Mouse (Mus musculus) thymus, adult 2 months (tissue): ENCODE measurements around the gene Pdpr.

ENCODE experiments used
- CTCF ChIP-seq: fragments of 200-500 bp; IDR thresholded peaks from 2 replicates; pipeline ENCODE4 v1.5.1; 2012; ENCODE audit warnings: mild to moderate bottlenecking, control low read depth, low read length, moderate library complexity, borderline replicate concordance; ENCODE audit not compliant: control insufficient read depth, poor library complexity, insufficient read depth; ENCODE audit errors: extremely low read depth
- POLR2A ChIP-seq: fragments of 200-500 bp; IDR thresholded peaks from 2 replicates; pipeline ENCODE4 v1.6.1; 2012; ENCODE audit warnings: mild to moderate bottlenecking, low read length, control low read depth, moderate library complexity; ENCODE audit not compliant: control insufficient read depth, poor library complexity, insufficient read depth; ENCODE audit errors: extremely low read depth

DNA sequence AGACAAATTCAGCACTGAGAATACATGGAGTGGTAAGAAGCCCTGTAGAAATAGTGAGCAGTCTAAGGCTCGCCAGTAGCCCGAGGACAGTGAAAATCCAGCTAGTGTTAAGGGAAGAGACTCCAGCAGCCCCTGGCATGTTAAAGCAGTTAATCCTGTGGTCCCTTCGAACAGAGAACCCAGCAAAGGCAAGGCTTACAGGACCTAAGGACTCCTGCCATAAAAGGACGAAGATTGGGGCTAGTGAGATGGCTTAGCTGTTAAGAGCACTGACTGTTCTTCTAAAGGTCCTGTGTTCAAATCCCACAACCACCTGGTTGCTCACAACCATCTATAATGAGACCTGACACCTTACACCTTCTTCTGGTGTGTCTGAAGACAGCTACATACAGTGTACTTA, 28.1 kb upstream of the Pdpr start:
- TF ChIP-seq CTCF (no peak), POLR2A (no peak)
